ENCODE assay signal across 24 mouse cellular contexts in the genomic region with DNA sequence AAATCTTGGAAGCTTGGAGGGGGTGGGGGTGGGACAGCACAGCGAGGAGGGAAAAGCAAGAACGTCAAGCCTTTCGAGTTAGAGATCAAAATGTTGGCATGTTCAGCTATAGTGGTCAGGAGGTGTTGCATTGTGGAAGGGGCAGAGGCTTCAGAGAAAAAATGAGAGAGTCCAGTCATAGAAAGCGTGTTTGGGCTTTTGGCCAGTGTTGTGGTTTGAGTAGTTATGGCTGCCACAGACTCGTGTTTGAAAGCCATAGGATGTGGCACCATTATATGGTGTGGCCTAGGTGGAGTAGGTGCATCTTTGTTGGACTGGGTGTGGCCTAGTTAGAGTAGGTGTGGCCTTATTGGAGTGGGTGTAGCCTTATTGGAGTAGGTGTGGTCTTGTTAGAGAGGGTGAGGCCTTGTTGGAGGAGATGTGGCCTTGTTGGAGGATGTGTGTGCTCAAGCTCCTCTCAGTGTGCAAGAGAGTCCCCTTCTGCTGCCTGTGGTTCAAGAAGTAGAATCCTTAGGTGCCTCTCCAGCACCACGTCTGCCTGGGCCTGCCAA. TPM values are rescaled to one million over a fixed set of nuclear protein-coding genes. Genes with fewer than 3 reads are reported as not detected.
A peak's percentile ranks its signal among the peaks of the same experiment; 100 is the strongest.
DNase-seq lines count a peak whose midpoint lies in the region; ATAC-seq and TF ChIP-seq lines count a peak whose summit lies in the region.
"Had no signal": no experiment of that assay in that cellular context is flagged by ENCODE, and none has a peak within 500 bp of the region (broad histone marks: within the 10 kb centered on the region; RNA-seq: fewer than 3 reads in every experiment).

No protein-coding gene starts in this region.

- no peak overlapping the region for H3K9ac ChIP-seq in embryonic facial prominence, embryonic 12.5 days
- no peak overlapping the region for H3K9ac ChIP-seq in liver, embryonic 11.5 days (ENCODE audit: low read depth, low read length)
- H3K9ac ChIP-seq in liver, postnatal 0 days (replicated peaks) = no peak overlapping the region
- no peak overlapping the region for H3K9ac ChIP-seq in stomach, embryonic 15.5 days
- H3K9ac ChIP-seq in stomach, postnatal 0 days (ENCODE audit: low read length) = no peak overlapping the region
- H3K9ac ChIP-seq: embryonic facial prominence, embryonic 15.5 days; hindbrain, embryonic 12.5 days had no signal

- H3K36me3 ChIP-seq in embryonic facial prominence, embryonic 12.5 days = no peaks in the 10 kb centered on the region
- no peaks in the 10 kb centered on the region for H3K36me3 ChIP-seq in embryonic facial prominence, embryonic 10.5 days (replicated peaks)
- H3K36me3 ChIP-seq in liver, embryonic 11.5 days (ENCODE audit: control insufficient read depth, insufficient read depth, low read length) = no peaks in the 10 kb centered on the region
- H3K36me3 ChIP-seq in liver, postnatal 0 days (replicated peaks; ENCODE audit: insufficient read depth, low read length) = no peaks in the 10 kb centered on the region
- no peaks in the 10 kb centered on the region for H3K36me3 ChIP-seq in stomach, embryonic 15.5 days
- no peaks in the 10 kb centered on the region for H3K36me3 ChIP-seq in stomach, postnatal 0 days (ENCODE audit: control insufficient read depth, insufficient read depth, low read length)
- H3K36me3 ChIP-seq: embryonic facial prominence, embryonic 15.5 days; forebrain, embryonic 10.5 days; heart, embryonic 10.5 days; hindbrain, embryonic 12.5 days had no signal

- no peak overlapping the region for H3K27ac ChIP-seq in embryonic facial prominence, embryonic 12.5 days
- H3K27ac ChIP-seq in embryonic facial prominence, embryonic 10.5 days (replicated peaks) = no peak overlapping the region
- H3K27ac ChIP-seq in liver, embryonic 11.5 days (ENCODE audit: low read depth, low read length) = no peak overlapping the region
- no peak overlapping the region for H3K27ac ChIP-seq in liver, postnatal 0 days (ENCODE audit: low read depth)
- no peak overlapping the region for H3K27ac ChIP-seq in stomach, embryonic 15.5 days
- no peak overlapping the region for H3K27ac ChIP-seq in stomach, postnatal 0 days (replicated peaks)
- H3K27ac ChIP-seq: embryonic facial prominence, embryonic 15.5 days; forebrain, embryonic 10.5 days; heart, embryonic 10.5 days; hindbrain, embryonic 12.5 days had no signal

- H3K27me3 ChIP-seq in embryonic facial prominence, embryonic 12.5 days = no peaks in the 10 kb centered on the region
- no peaks in the 10 kb centered on the region for H3K27me3 ChIP-seq in embryonic facial prominence, embryonic 10.5 days (replicated peaks; ENCODE audit: low read depth, poor library complexity, severe bottlenecking)
- H3K27me3 ChIP-seq in liver, embryonic 11.5 days (replicated peaks; ENCODE audit: control insufficient read depth, insufficient read depth, low read length) = no peaks in the 10 kb centered on the region
- H3K27me3 ChIP-seq in liver, postnatal 0 days (ENCODE audit: insufficient read depth, low read length) = no peaks in the 10 kb centered on the region
- H3K27me3 ChIP-seq in stomach, embryonic 15.5 days (replicated peaks) = no peaks in the 10 kb centered on the region
- H3K27me3 ChIP-seq in stomach, postnatal 0 days (ENCODE audit: control insufficient read depth, insufficient read depth, low read length) = no peaks in the 10 kb centered on the region
- H3K27me3 ChIP-seq: embryonic facial prominence, embryonic 15.5 days; hindbrain, embryonic 12.5 days had no signal

- 0 out of 2 replicates have a peak, but pooled peaks have one; percentile 47 for ATAC-seq in embryonic facial prominence, embryonic 12.5 days (ENCODE audit: insufficient number of reproducible peaks, insufficient read depth, low FRiP score, low TSS enrichment)
- peak; percentile 56; the same call in 1 of the 2 replicates for ATAC-seq in liver, embryonic 11.5 days (replicated peaks; ENCODE audit: low FRiP score)
- ATAC-seq in liver, postnatal 0 days = no peak
- ATAC-seq in stomach, embryonic 15.5 days (ENCODE audit: insufficient read depth, low FRiP score, low read depth) = peak; percentile 43; the same call in 1 of the 2 replicates
- ATAC-seq in stomach, postnatal 0 days (ENCODE audit: low FRiP score, low TSS enrichment) = no peak
- 0 out of 2 replicates have a peak, but pooled peaks have one; percentile 17 for ATAC-seq in megakaryocyte progenitor cell, adult 5-6 weeks (replicated peaks; ENCODE audit: poor library complexity)
- ATAC-seq: activated CD4-positive, CD25-positive, alpha-beta regulatory T cell, adult 4 months; forebrain, embryonic 14.5 days; hindbrain, embryonic 16.5 days; inflammation-experienced regulatory T-cells, adult 6 months had no signal

- no peak overlapping the region for H3K4me3 ChIP-seq in embryonic facial prominence, embryonic 12.5 days
- no peak overlapping the region for H3K4me3 ChIP-seq in embryonic facial prominence, embryonic 10.5 days
- no peak overlapping the region for H3K4me3 ChIP-seq in liver, embryonic 11.5 days (ENCODE audit: low read depth, low read length)
- no peak overlapping the region for H3K4me3 ChIP-seq in liver, postnatal 0 days (ENCODE audit: low read depth, low read length)
- H3K4me3 ChIP-seq in stomach, embryonic 15.5 days (replicated peaks) = no peak overlapping the region
- no peak overlapping the region for H3K4me3 ChIP-seq in stomach, postnatal 0 days (ENCODE audit: low read depth, low read length)
- H3K4me3 ChIP-seq: embryonic facial prominence, embryonic 15.5 days; erythroblast, embryonic 14.5 days; forebrain, embryonic 10.5 days; heart, embryonic 10.5 days; hindbrain, embryonic 12.5 days had no signal

- H3K9me3 ChIP-seq in embryonic facial prominence, embryonic 12.5 days = no peaks in the 10 kb centered on the region
- H3K9me3 ChIP-seq in embryonic facial prominence, embryonic 10.5 days = no peaks in the 10 kb centered on the region
- H3K9me3 ChIP-seq in liver, embryonic 11.5 days (ENCODE audit: control insufficient read depth, low read length) = no peaks in the 10 kb centered on the region
- no peaks in the 10 kb centered on the region for H3K9me3 ChIP-seq in liver, postnatal 0 days (ENCODE audit: low read length)
- H3K9me3 ChIP-seq in stomach, embryonic 15.5 days = no peaks in the 10 kb centered on the region
- no peaks in the 10 kb centered on the region for H3K9me3 ChIP-seq in stomach, postnatal 0 days (ENCODE audit: control insufficient read depth, low read length)
- H3K9me3 ChIP-seq: forebrain, embryonic 10.5 days; heart, embryonic 10.5 days; hindbrain, embryonic 12.5 days had no signal

- H3K4me1 ChIP-seq in embryonic facial prominence, embryonic 12.5 days = peaks cover 10% of the 10 kb centered on the region; the same call in 1 of the 2 replicates
- peaks cover 32% of the 10 kb centered on the region for H3K4me1 ChIP-seq in embryonic facial prominence, embryonic 10.5 days
- no peaks in the 10 kb centered on the region; the same call in 1 of the 2 replicates for H3K4me1 ChIP-seq in liver, embryonic 11.5 days (replicated peaks; ENCODE audit: control insufficient read depth, insufficient read depth, low read length)
- no peaks in the 10 kb centered on the region for H3K4me1 ChIP-seq in liver, postnatal 0 days (ENCODE audit: insufficient read depth)
- H3K4me1 ChIP-seq in stomach, embryonic 15.5 days = 0 out of 2 replicates have a peak, but pooled peaks cover 4% of the 10 kb centered on the region
- no peaks in the 10 kb centered on the region for H3K4me1 ChIP-seq in stomach, postnatal 0 days (replicated peaks; ENCODE audit: control insufficient read depth, insufficient read depth)

- no peak overlapping the region for H3K4me2 ChIP-seq in embryonic facial prominence, embryonic 12.5 days (replicated peaks)
- no peak overlapping the region for H3K4me2 ChIP-seq in liver, embryonic 11.5 days
- H3K4me2 ChIP-seq in liver, postnatal 0 days (ENCODE audit: low read depth, low read length) = no peak overlapping the region
- H3K4me2 ChIP-seq in stomach, embryonic 15.5 days = no peak overlapping the region
- H3K4me2 ChIP-seq in stomach, postnatal 0 days (replicated peaks; ENCODE audit: low read depth) = no peak overlapping the region
- H3K4me2 ChIP-seq: embryonic facial prominence, embryonic 15.5 days; hindbrain, embryonic 12.5 days had no signal

- TF ChIP-seq EP300 in liver, postnatal 0 days (IDR thresholded peaks at IDR 0.05; ENCODE audit: low read depth) = no peak
- no peak for TF ChIP-seq EP300 in stomach, postnatal 0 days (optimal IDR thresholded peaks at IDR 0.05)

- WGBS in embryonic facial prominence, embryonic 12.5 days = 87% methylated on average over 6 of the region's 6 CpGs
- 89% methylated on average over 6 of the region's 6 CpGs for WGBS in embryonic facial prominence, embryonic 10.5 days
- 86% methylated on average over 6 of the region's 6 CpGs for WGBS in liver, embryonic 11.5 days
- 85% methylated on average over 6 of the region's 6 CpGs for WGBS in liver, postnatal 0 days (ENCODE audit: insufficient replicate concordance)
- 86% methylated on average over 6 of the region's 6 CpGs for WGBS in stomach, embryonic 15.5 days
- WGBS in stomach, postnatal 0 days = 88% methylated on average over 6 of the region's 6 CpGs

- no peak for TF ChIP-seq CTCF in liver, postnatal 0 days (IDR thresholded peaks at IDR 0.05; ENCODE audit: low read depth)
- no peak for TF ChIP-seq CTCF in stomach, postnatal 0 days (IDR thresholded peaks at IDR 0.05; ENCODE audit: low read depth)

- no peak for DNase-seq in embryonic facial prominence, embryonic 10.5 days (ENCODE audit: low spot score)
- DNase-seq in liver, embryonic 11.5 days (ENCODE audit: low spot score) = no peak
- no peak for DNase-seq in liver, postnatal 0 days
- DNase-seq in stomach, postnatal 0 days (ENCODE audit: low spot score) = no peak
- DNase-seq in embryo, embryonic 9.5 days (ENCODE audit: extremely low spot score) = no peak
- DNase-seq: adrenal gland, postnatal 14 days; cerebellum, adult 11-12 months; cerebellum, adult 9-10 months; cerebellum, postnatal 25 days; gastrocnemius, postnatal 36 days; heart, adult 11 months; heart, postnatal 4 days had no signal

RNA-seq across cellular contexts. Expression of a gene that starts 9.2 kb away (rescaled TPM):
- 6.5 and 7.9 TPM in 2 replicates for polyA plus RNA-seq in embryonic facial prominence, embryonic 12.5 days (2016; fragmentation: Nextera tagmentation; extraction: Ambion mirVana)
- polyA plus RNA-seq in embryonic facial prominence, embryonic 10.5 days (2016; fragmentation: Nextera tagmentation; extraction: Ambion mirVana) = 4.1 and 4.2 TPM in 2 replicates
- 1.2 and 1.7 TPM in 2 replicates for polyA plus RNA-seq in liver, embryonic 11.5 days (2014; fragmentation: Nextera tagmentation; extraction: Ambion mirVana)
- polyA plus RNA-seq in liver, postnatal 0 days (2015; fragmentation: Nextera tagmentation; extraction: Ambion mirVana) = 1.9 and 2.2 TPM in 2 replicates
- polyA plus RNA-seq in stomach, embryonic 15.5 days (2015; fragmentation: Nextera tagmentation; extraction: Ambion mirVana) = 5.4 and 5.5 TPM in 2 replicates
- polyA plus RNA-seq in stomach, postnatal 0 days (2015; fragmentation: Nextera tagmentation; extraction: Ambion mirVana) = 2.8 and 3.8 TPM in 2 replicates
- total RNA-seq in megakaryocyte progenitor cell, adult 5-6 weeks (2015) = 3.2 and 4.2 TPM in 2 replicates
- total RNA-seq in megakaryocyte progenitor cell, adult 5-6 weeks (2017) = 2.7 and 2.8 TPM in 2 replicates

Comparison
In these comparisons a context has a peak if more than half of its experiments do, and no peak if none do; other contexts are left out.
1. ATAC-seq: peak in embryonic facial prominence, embryonic 12.5 days (single experiment), liver, embryonic 11.5 days (single experiment), stomach, embryonic 15.5 days (single experiment) and megakaryocyte progenitor cell, adult 5-6 weeks (single experiment); none in liver, postnatal 0 days (single experiment) and stomach, postnatal 0 days (single experiment).